Mouse (Mus musculus): ENCODE measurements at regions not wholly inside any gene's neighbourhood (a gene's known extent, or its start where the extent isn't known, plus 50 kb on each side); places are given as distances from the start of the nearest gene placed in this dataset.

GRCm38 (mm10) chr3:9895396-9896135, 192.3 kb upstream of the Gm9833 start:
- Histone ChIP-seq H3K9me3 (ENCODE audit: low read depth, low read length) (no peaks in the 10 kb centered on the region), H3K4me3 (ENCODE audit: low read depth, low read length) (no peak overlapping the region), H3K27me3 (ENCODE audit: insufficient read depth, low read length) (no peaks in the 10 kb centered on the region), H3K36me3 (ENCODE audit: insufficient read depth) (no peaks in the 10 kb centered on the region), H3K27ac (ENCODE audit: low read depth) (no peak overlapping the region), H3K9ac (no peak overlapping the region), H3K4me2 (no peak overlapping the region), H3K4me1 (ENCODE audit: insufficient read depth) (no peaks in the 10 kb centered on the region)
- DNase-seq (no peak), ATAC-seq (ENCODE audit: insufficient read depth) (no peak)
- no peak for TF ChIP-seq CTCF (IDR thresholded peaks at IDR 0.05; ENCODE audit: low read depth)
- 88% methylated on average over 11 of the region's 11 CpGs for WGBS

GRCm38 (mm10) chr3:9896303-9896702, 191.6 kb upstream of the Gm9833 start:
- H3K9ac ChIP-seq = no peak overlapping the region

GRCm38 (mm10) chr3:9901663-9902062, 186.2 kb upstream of the Gm9833 start:
- Histone ChIP-seq H3K9me3 (ENCODE audit: low read depth, low read length) (no peaks in the 10 kb centered on the region), H3K4me2 (no peak overlapping the region), H3K36me3 (ENCODE audit: insufficient read depth) (no peaks in the 10 kb centered on the region), H3K4me3 (ENCODE audit: low read depth, low read length) (no peak overlapping the region), H3K4me1 (ENCODE audit: insufficient read depth) (no peaks in the 10 kb centered on the region), H3K27me3 (ENCODE audit: insufficient read depth, low read length) (no peaks in the 10 kb centered on the region), H3K27ac (ENCODE audit: low read depth) (no peak overlapping the region), H3K9ac (no peak overlapping the region)
- 51% methylated on average over 5 of the region's 5 CpGs for WGBS
- DNase-seq = no peak
- no peak for TF ChIP-seq CTCF (IDR thresholded peaks at IDR 0.05; ENCODE audit: low read depth)
- no peak for ATAC-seq (ENCODE audit: insufficient read depth)

More at GRCm38 (mm10) chr3:9896303-9896702, 191.6 kb upstream of the Gm9833 start:
- Histone ChIP-seq H3K36me3 (ENCODE audit: insufficient read depth) (no peaks in the 10 kb centered on the region), H3K27ac (ENCODE audit: low read depth) (no peak overlapping the region), H3K4me2 (no peak overlapping the region), H3K4me1 (ENCODE audit: insufficient read depth) (no peaks in the 10 kb centered on the region), H3K27me3 (ENCODE audit: insufficient read depth, low read length) (no peaks in the 10 kb centered on the region), H3K4me3 (ENCODE audit: low read depth, low read length) (no peak overlapping the region), H3K9me3 (ENCODE audit: low read depth, low read length) (no peaks in the 10 kb centered on the region)
- ATAC-seq (ENCODE audit: insufficient read depth) = no peak
- DNase-seq = no peak
- 74% methylated on average over 5 of the region's 5 CpGs for WGBS
- TF ChIP-seq CTCF (IDR thresholded peaks at IDR 0.05; ENCODE audit: low read depth) = no peak

- ATAC-seq (ENCODE audit: insufficient read depth) (no peak), DNase-seq (no peak)
- no peak overlapping the region for H3K9ac ChIP-seq
- no peaks in the 10 kb centered on the region for H3K36me3 ChIP-seq (ENCODE audit: insufficient read depth)
- H3K27me3 ChIP-seq (ENCODE audit: insufficient read depth, low read length) = no peaks in the 10 kb centered on the region
- no peaks in the 10 kb centered on the region for H3K4me1 ChIP-seq (ENCODE audit: insufficient read depth)
- no peaks in the 10 kb centered on the region for H3K9me3 ChIP-seq (ENCODE audit: low read depth, low read length)
- H3K27ac ChIP-seq (ENCODE audit: low read depth) = no peak overlapping the region
- no peak overlapping the region for H3K4me2 ChIP-seq
- 71% methylated on average over 1 of the region's 1 CpGs for WGBS
- no peak overlapping the region for H3K4me3 ChIP-seq (ENCODE audit: low read depth, low read length)
- TF ChIP-seq CTCF (IDR thresholded peaks at IDR 0.05; ENCODE audit: low read depth) = no peak
Observed at GRCm38 (mm10) chr3:9913357-9913756, 174.6 kb upstream of the Gm9833 start.

- ATAC-seq (ENCODE audit: insufficient read depth) (no peak), DNase-seq (no peak)
- WGBS = 78% methylated on average over 7 of the region's 7 CpGs
- no peaks in the 10 kb centered on the region for H3K9me3 ChIP-seq (ENCODE audit: low read depth, low read length)
- no peak for TF ChIP-seq CTCF (IDR thresholded peaks at IDR 0.05; ENCODE audit: low read depth)
- no peaks in the 10 kb centered on the region for H3K4me1 ChIP-seq (ENCODE audit: insufficient read depth)
- no peak overlapping the region for H3K9ac ChIP-seq
- no peak overlapping the region for H3K4me3 ChIP-seq (ENCODE audit: low read depth, low read length)
- no peaks in the 10 kb centered on the region for H3K27me3 ChIP-seq (ENCODE audit: insufficient read depth, low read length)
- no peaks in the 10 kb centered on the region for H3K36me3 ChIP-seq (ENCODE audit: insufficient read depth)
- no peak overlapping the region for H3K27ac ChIP-seq (ENCODE audit: low read depth)
- H3K4me2 ChIP-seq = no peak overlapping the region
Observed at GRCm38 (mm10) chr3:9916538-9917106, 171.3 kb upstream of the Gm9833 start.

- no peak for ATAC-seq (ENCODE audit: insufficient read depth)
- Histone ChIP-seq H3K27me3 (ENCODE audit: insufficient read depth, low read length) (no peaks in the 10 kb centered on the region), H3K4me2 (no peak overlapping the region), H3K4me3 (ENCODE audit: low read depth, low read length) (no peak overlapping the region), H3K4me1 (ENCODE audit: insufficient read depth) (no peaks in the 10 kb centered on the region), H3K36me3 (ENCODE audit: insufficient read depth) (no peaks in the 10 kb centered on the region), H3K9ac (no peak overlapping the region), H3K27ac (ENCODE audit: low read depth) (no peak overlapping the region), H3K9me3 (ENCODE audit: low read depth, low read length) (no peaks in the 10 kb centered on the region)
- DNase-seq = no peak
- 82% methylated on average over 3 of the region's 3 CpGs for WGBS
- no peak for TF ChIP-seq CTCF (IDR thresholded peaks at IDR 0.05; ENCODE audit: low read depth)
Observed at GRCm38 (mm10) chr3:9920331-9920730, 167.6 kb upstream of the Gm9833 start.

GRCm38 (mm10) chr3:9921730-9922129, 166.2 kb upstream of the Gm9833 start:
- no peak for ATAC-seq (ENCODE audit: insufficient read depth)
- Histone ChIP-seq H3K36me3 (ENCODE audit: insufficient read depth) (no peaks in the 10 kb centered on the region), H3K4me2 (no peak overlapping the region), H3K27me3 (ENCODE audit: insufficient read depth, low read length) (no peaks in the 10 kb centered on the region), H3K4me3 (ENCODE audit: low read depth, low read length) (no peak overlapping the region), H3K27ac (ENCODE audit: low read depth) (no peak overlapping the region), H3K4me1 (ENCODE audit: insufficient read depth) (no peaks in the 10 kb centered on the region), H3K9ac (no peak overlapping the region), H3K9me3 (ENCODE audit: low read depth, low read length) (no peaks in the 10 kb centered on the region)
- DNase-seq = no peak
- TF ChIP-seq CTCF (IDR thresholded peaks at IDR 0.05; ENCODE audit: low read depth) = no peak
- WGBS = 83% methylated on average over 1 of the region's 1 CpGs
